Mouse (Mus musculus): ENCODE measurements around the gene Arhgap45. TPM values are rescaled to one million over a fixed set of nuclear protein-coding genes. Genes with fewer than 3 reads are reported as not detected.

Arhgap45 gene
- total and polyA plus RNA-seq, 2 experiments from 2014 or later = 1.6 to 1.7 TPM

GRCm38 (mm10) chr10:80015583-80015982, 870 bp upstream of the Arhgap45 start:
- H3K4me2 ChIP-seq (ENCODE audit: low read depth, low read length, poor library complexity, severe bottlenecking) = no peak overlapping the region
- no peak for ATAC-seq (ENCODE audit: low FRiP score)
- H3K9me3 ChIP-seq (ENCODE audit: low read length) = peaks cover 12% of the 10 kb centered on the region
- WGBS = 85% methylated on average over 10 of the region's 10 CpGs
- no peak overlapping the region for H3K27ac ChIP-seq (ENCODE audit: low read depth, low read length)
- peaks cover 27% of the 10 kb centered on the region for H3K27me3 ChIP-seq (ENCODE audit: insufficient read depth, low read length)
- no peak overlapping the region for H3K9ac ChIP-seq (replicated peaks; ENCODE audit: low read length, poor library complexity, severe bottlenecking)
- H3K4me3 ChIP-seq (ENCODE audit: low read depth, low read length) = no peak overlapping the region
- H3K4me1 ChIP-seq (ENCODE audit: insufficient read depth, low read length) = no peaks in the 10 kb centered on the region
- TF ChIP-seq CTCF (IDR thresholded peaks at IDR 0.05) = no peak
- H3K36me3 ChIP-seq (ENCODE audit: insufficient read depth, low read length) = peaks cover 7% of the 10 kb centered on the region; the same call in 1 of the 2 replicates
- no peak for DNase-seq (ENCODE audit: low spot score)

GRCm38 (mm10) chr10:80016931-80017330, 478 bp downstream of the Arhgap45 start:
- ATAC-seq (ENCODE audit: low FRiP score) (no peak), DNase-seq (ENCODE audit: low spot score) (no peak)
- Histone ChIP-seq H3K9ac (replicated peaks; ENCODE audit: low read length, poor library complexity, severe bottlenecking) (no peak overlapping the region), H3K27me3 (ENCODE audit: insufficient read depth, low read length) (peaks cover 27% of the 10 kb centered on the region), H3K9me3 (ENCODE audit: low read length) (0 out of 2 replicates have a peak, but pooled peaks cover 1% of the 10 kb centered on the region), H3K4me2 (ENCODE audit: low read depth, low read length, poor library complexity, severe bottlenecking) (no peak overlapping the region), H3K4me1 (ENCODE audit: insufficient read depth, low read length) (no peaks in the 10 kb centered on the region), H3K36me3 (ENCODE audit: insufficient read depth, low read length) (0 out of 2 replicates have a peak, but pooled peaks cover 3% of the 10 kb centered on the region), H3K4me3 (ENCODE audit: low read depth, low read length) (no peak overlapping the region), H3K27ac (ENCODE audit: low read depth, low read length) (no peak overlapping the region)
- 92% methylated on average over 10 of the region's 10 CpGs for WGBS
- TF ChIP-seq CTCF (IDR thresholded peaks at IDR 0.05) = no peak

GRCm38 (mm10) chr10:80017361-80017760, 908 bp downstream of the Arhgap45 start:
- H3K9me3 ChIP-seq (ENCODE audit: low read length) = no peaks in the 10 kb centered on the region
- no peaks in the 10 kb centered on the region for H3K4me1 ChIP-seq (ENCODE audit: insufficient read depth, low read length)
- H3K27me3 ChIP-seq (ENCODE audit: insufficient read depth, low read length) = peaks cover 27% of the 10 kb centered on the region
- ATAC-seq (ENCODE audit: low FRiP score) (no peak), DNase-seq (ENCODE audit: low spot score) (no peak)
- no peak overlapping the region for H3K4me3 ChIP-seq (ENCODE audit: low read depth, low read length)
- 78% methylated on average over 3 of the region's 3 CpGs for WGBS
- no peaks in the 10 kb centered on the region for H3K36me3 ChIP-seq (ENCODE audit: insufficient read depth, low read length)
- TF ChIP-seq CTCF (IDR thresholded peaks at IDR 0.05) = no peak
- H3K27ac ChIP-seq (ENCODE audit: low read depth, low read length) = no peak overlapping the region
- no peak overlapping the region for H3K4me2 ChIP-seq (ENCODE audit: low read depth, low read length, poor library complexity, severe bottlenecking)
- no peak overlapping the region for H3K9ac ChIP-seq (replicated peaks; ENCODE audit: low read length, poor library complexity, severe bottlenecking)

GRCm38 (mm10) chr10:80017771-80018170, 1.3 kb downstream of the Arhgap45 start:
- 82% methylated on average over 14 of the region's 14 CpGs for WGBS
- H3K36me3 ChIP-seq (ENCODE audit: insufficient read depth, low read length) = no peaks in the 10 kb centered on the region
- H3K27ac ChIP-seq (ENCODE audit: low read depth, low read length) = no peak overlapping the region
- no peak for DNase-seq (ENCODE audit: low spot score)
- no peak overlapping the region for H3K4me2 ChIP-seq (ENCODE audit: low read depth, low read length, poor library complexity, severe bottlenecking)
- no peaks in the 10 kb centered on the region for H3K4me1 ChIP-seq (ENCODE audit: insufficient read depth, low read length)
- no peak overlapping the region for H3K9ac ChIP-seq (replicated peaks; ENCODE audit: low read length, poor library complexity, severe bottlenecking)
- TF ChIP-seq CTCF (IDR thresholded peaks at IDR 0.05) = no peak
- no peak overlapping the region for H3K4me3 ChIP-seq (ENCODE audit: low read depth, low read length)
- no peaks in the 10 kb centered on the region for H3K9me3 ChIP-seq (ENCODE audit: low read length)
- ATAC-seq (ENCODE audit: low FRiP score) = no peak
- peaks cover 27% of the 10 kb centered on the region for H3K27me3 ChIP-seq (ENCODE audit: insufficient read depth, low read length)

- H3K27ac ChIP-seq (ENCODE audit: low read depth, low read length) = no peak overlapping the region
- no peak overlapping the region for H3K4me3 ChIP-seq (ENCODE audit: low read depth, low read length)
- H3K4me2 ChIP-seq (ENCODE audit: low read depth, low read length, poor library complexity, severe bottlenecking) = no peak overlapping the region
- peaks cover 17% of the 10 kb centered on the region for H3K27me3 ChIP-seq (ENCODE audit: insufficient read depth, low read length)
- no peaks in the 10 kb centered on the region for H3K4me1 ChIP-seq (ENCODE audit: insufficient read depth, low read length)
- DNase-seq (ENCODE audit: low spot score) = no peak
- no peaks in the 10 kb centered on the region for H3K36me3 ChIP-seq (ENCODE audit: insufficient read depth, low read length)
- TF ChIP-seq CTCF (IDR thresholded peaks at IDR 0.05) = no peak
- H3K9ac ChIP-seq (replicated peaks; ENCODE audit: low read length, poor library complexity, severe bottlenecking) = no peak overlapping the region
- H3K9me3 ChIP-seq (ENCODE audit: low read length) = no peaks in the 10 kb centered on the region
- no peak for ATAC-seq (ENCODE audit: low FRiP score)
- WGBS = 15% methylated on average over 12 of the region's 15 CpGs
These were observed 2.4 kb downstream of the Arhgap45 start for GRCm38 (mm10) chr10:80018739-80019297.

GRCm38 (mm10) chr10:80019471-80020131, 3.1 kb downstream of the Arhgap45 start:
- WGBS = 9% methylated on average over 20 of the region's 20 CpGs
- Histone ChIP-seq H3K4me2 (ENCODE audit: low read depth, low read length, poor library complexity, severe bottlenecking) (no peak overlapping the region), H3K9me3 (ENCODE audit: low read length) (no peaks in the 10 kb centered on the region), H3K36me3 (ENCODE audit: insufficient read depth, low read length) (no peaks in the 10 kb centered on the region), H3K27ac (ENCODE audit: low read depth, low read length) (no peak overlapping the region), H3K9ac (replicated peaks; ENCODE audit: low read length, poor library complexity, severe bottlenecking) (no peak overlapping the region), H3K4me1 (ENCODE audit: insufficient read depth, low read length) (no peaks in the 10 kb centered on the region), H3K27me3 (ENCODE audit: insufficient read depth, low read length) (peaks cover 10% of the 10 kb centered on the region), H3K4me3 (ENCODE audit: low read depth, low read length) (no peak overlapping the region)
- TF ChIP-seq CTCF (IDR thresholded peaks at IDR 0.05) = no peak
- ATAC-seq (ENCODE audit: low FRiP score) (no peak), DNase-seq (ENCODE audit: low spot score) (no peak)
